Mouse (Mus musculus): Measurements from ENCODE around the gene Olfr1290.

Olfr1290 gene

GRCm38 (mm10) chr2:111493729-111494128 is at the start of gene Olfr1290:
Gene Olfr1290, minus strand, starts transcription at chr2:111493829.
- DNase-seq (ENCODE audit: low spot score in 2 of 2): no peak

- no peak for DNase-seq (ENCODE audit: low spot score in 2 of 2)
Measured at GRCm38 (mm10) chr2:111540191-111540590, 46.6 kb upstream of the Olfr1290 start, which contains the start of gene Olfr1294. Gene Olfr1294, minus strand, starts transcription at chr2:111540291.

GRCm38 (mm10) chr2:111524903-111525302 is 31.3 kb upstream of the Olfr1290 start, which contains the start of gene Olfr1293-ps:
Gene Olfr1293-ps, plus strand, starts transcription at chr2:111525203.
- DNase-seq (ENCODE audit: low spot score in 2 of 2): no peak

GRCm38 (mm10) chr2:111517451-111517850 is 23.8 kb upstream of the Olfr1290 start:
- DNase-seq (ENCODE audit: low spot score in 2 of 2): no peak

- DNase-seq (ENCODE audit: low spot score in 2 of 2): no peak
Measured at GRCm38 (mm10) chr2:111496880-111497279, 3.3 kb upstream of the Olfr1290 start, which contains the start of gene Olfr1291-ps1. Gene Olfr1291-ps1, plus strand, starts transcription at chr2:111497180.

GRCm38 (mm10) chr2:111480519-111480918 is 13.1 kb downstream of the Olfr1290 start, which contains the start of gene Olfr1289:
Gene Olfr1289, plus strand, starts transcription at chr2:111480819.
- no peak for DNase-seq (ENCODE audit: low spot score in 2 of 2)

- no peak for DNase-seq (ENCODE audit: low spot score in 2 of 2)
Measured at GRCm38 (mm10) chr2:111473801-111474200, 19.8 kb downstream of the Olfr1290 start, which contains the start of gene Olfr1288. Gene Olfr1288, plus strand, starts transcription at chr2:111474101.

- no peak for DNase-seq (ENCODE audit: low spot score in 2 of 2)
Measured at GRCm38 (mm10) chr2:111448842-111449241, 44.8 kb downstream of the Olfr1290 start, which contains the start of gene Olfr1287. Gene Olfr1287, plus strand, starts transcription at chr2:111449142.
